26 mouse cellular contexts compared by ENCODE assay signal in genomic region chr16:44282614-44283325, GRCm38 (mm10). TPM values are rescaled to one million over a fixed set of nuclear protein-coding genes. Genes with fewer than 3 reads are reported as not detected.
DNase-seq lines count a peak whose midpoint lies in the region; ATAC-seq and TF ChIP-seq lines count a peak whose summit lies in the region.
"Had no signal": no experiment of that assay in that cellular context is flagged by ENCODE, and none has a peak within 500 bp of the region (broad histone marks: within the 10 kb centered on the region; RNA-seq: fewer than 3 reads in every experiment).

No protein-coding gene starts in this region.

- no peak overlapping the region for H3K4me3 ChIP-seq in hindbrain, embryonic 16.5 days (ENCODE audit: low read length)
- H3K4me3 ChIP-seq in hindbrain, embryonic 10.5 days: no peak overlapping the region
- no peak overlapping the region for H3K4me3 ChIP-seq in cerebellum, adult 2 months (replicated peaks; ENCODE audit: insufficient read depth, low read depth, low read length)
- H3K4me3 ChIP-seq: forebrain, embryonic 10.5 days; hindbrain, embryonic 15.5 days; limb, embryonic 13.5 days; liver, embryonic 12.5 days; midbrain, embryonic 13.5 days; neural tube, embryonic 13.5 days had no signal

- WGBS in hindbrain, embryonic 16.5 days: 70% methylated on average over 5 of the region's 5 CpGs
- 80% methylated on average over 5 of the region's 5 CpGs for WGBS in hindbrain, embryonic 10.5 days
- 34% methylated on average over 5 of the region's 5 CpGs for WGBS in cerebellum, adult 2 months

- H3K27ac ChIP-seq in hindbrain, embryonic 16.5 days (ENCODE audit: low read depth, low read length): no peak overlapping the region
- no peak overlapping the region for H3K27ac ChIP-seq in hindbrain, embryonic 10.5 days
- peak overlapping the region; percentile 78; the same call in 1 of the 2 replicates for H3K27ac ChIP-seq in cerebellum, adult 2 months (ENCODE audit: insufficient read depth, low read length)
- H3K27ac ChIP-seq: forebrain, embryonic 10.5 days; hindbrain, embryonic 15.5 days; limb, embryonic 13.5 days; liver, embryonic 12.5 days; midbrain, embryonic 13.5 days; neural tube, embryonic 13.5 days had no signal

- no peaks in the 10 kb centered on the region for H3K27me3 ChIP-seq in hindbrain, embryonic 16.5 days (replicated peaks; ENCODE audit: control insufficient read depth, insufficient read depth, low read length)
- no peaks in the 10 kb centered on the region for H3K27me3 ChIP-seq in hindbrain, embryonic 10.5 days (ENCODE audit: insufficient read depth, poor library complexity, severe bottlenecking)
- H3K27me3 ChIP-seq in cerebellum, adult 2 months (ENCODE audit: control insufficient read depth, insufficient read depth, low read length): no peaks in the 10 kb centered on the region
- H3K27me3 ChIP-seq: hindbrain, embryonic 15.5 days; limb, embryonic 13.5 days; liver, embryonic 12.5 days; midbrain, embryonic 13.5 days; neural tube, embryonic 13.5 days had no signal

- no peak for TF ChIP-seq POLR2A in cerebellum, adult 2 months (IDR thresholded peaks at IDR 0.05; ENCODE audit: borderline replicate concordance, insufficient read depth, low read length)

- H3K4me1 ChIP-seq in hindbrain, embryonic 16.5 days (ENCODE audit: control insufficient read depth, insufficient read depth, low read depth, low read length): no peaks in the 10 kb centered on the region
- H3K4me1 ChIP-seq in hindbrain, embryonic 10.5 days (replicated peaks): no peaks in the 10 kb centered on the region
- peaks cover 9% of the 10 kb centered on the region; the same call in 1 of the 2 replicates for H3K4me1 ChIP-seq in cerebellum, adult 2 months (ENCODE audit: control insufficient read depth, insufficient read depth, low read length)
- H3K4me1 ChIP-seq: forebrain, embryonic 10.5 days; hindbrain, embryonic 15.5 days; liver, embryonic 12.5 days; midbrain, embryonic 13.5 days; neural tube, embryonic 13.5 days had no signal

- 0 out of 2 replicates have a peak, but pooled peaks have one; percentile 48 for ATAC-seq in hindbrain, embryonic 16.5 days
- ATAC-seq: intestine, embryonic 16.5 days; liver, embryonic 12.5 days; midbrain, embryonic 13.5 days had no signal

- no peak overlapping the region for H3K9ac ChIP-seq in hindbrain, embryonic 16.5 days (ENCODE audit: low read depth, low read length)
- H3K9ac ChIP-seq: hindbrain, embryonic 15.5 days; limb, embryonic 13.5 days; liver, embryonic 12.5 days; midbrain, embryonic 13.5 days; neural tube, embryonic 13.5 days had no signal

- no peak for TF ChIP-seq CTCF in cerebellum, adult 2 months (IDR thresholded peaks at IDR 0.05; ENCODE audit: borderline replicate concordance, insufficient read depth, low read depth, low read length)

- no peak overlapping the region for H3K4me2 ChIP-seq in hindbrain, embryonic 16.5 days (ENCODE audit: low read length)
- H3K4me2 ChIP-seq: hindbrain, embryonic 15.5 days; limb, embryonic 13.5 days; liver, embryonic 12.5 days; midbrain, embryonic 13.5 days; neural tube, embryonic 13.5 days had no signal

- H3K36me3 ChIP-seq in hindbrain, embryonic 16.5 days (ENCODE audit: control insufficient read depth, insufficient read depth, low read length): no peaks in the 10 kb centered on the region
- H3K36me3 ChIP-seq in hindbrain, embryonic 10.5 days: no peaks in the 10 kb centered on the region
- H3K36me3 ChIP-seq: forebrain, embryonic 10.5 days; hindbrain, embryonic 15.5 days; limb, embryonic 13.5 days; liver, embryonic 12.5 days; midbrain, embryonic 13.5 days; neural tube, embryonic 13.5 days had no signal

- H3K9me3 ChIP-seq in hindbrain, embryonic 16.5 days (ENCODE audit: control insufficient read depth, low read length): no peaks in the 10 kb centered on the region
- H3K9me3 ChIP-seq in hindbrain, embryonic 10.5 days: no peaks in the 10 kb centered on the region
- H3K9me3 ChIP-seq: forebrain, embryonic 10.5 days; hindbrain, embryonic 15.5 days; limb, embryonic 13.5 days; liver, embryonic 12.5 days; midbrain, embryonic 13.5 days; neural tube, embryonic 13.5 days had no signal

- no peak for DNase-seq in hindbrain, embryonic 10.5 days (ENCODE audit: low spot score)
- peak; percentile 82 for DNase-seq in brain, adult 2 months (ENCODE audit: low read depth, low spot score)
- peak; percentile 74 to 90 for DNase-seq in cerebellum, adult 2 months
- peak; percentile 69 to 83 for DNase-seq in cerebellum, postnatal 25 days
- no peak for DNase-seq in thymus, postnatal 36 days
- DNase-seq in gastrocnemius, postnatal 36 days: no peak
- DNase-seq in embryo, embryonic 11 days: no peak
- DNase-seq: adrenal gland, adult 2 months; heart, postnatal 36 days; kidney, postnatal 25 days; layer of hippocampus, postnatal 36 days; lung, adult 18-20 months; lung, postnatal 10 days; retina, postnatal 1 day; right cerebral cortex, postnatal 25 days; thymus, postnatal 25 days had no signal

- intact Hi-C loops in gastrocnemius, postnatal 36 days (cut with DNase I): no loop called here

RNA-seq across cellular contexts. Expression of gene Sidt1, which starts 50.2 kb away (rescaled TPM):
- polyA plus RNA-seq in hindbrain, embryonic 16.5 days (2015; fragmentation: Nextera tagmentation; extraction: Ambion mirVana): 20.4 TPM in 2 replicates
- polyA plus RNA-seq in hindbrain, embryonic 10.5 days (2016; fragmentation: Nextera tagmentation; extraction: Ambion mirVana): 0.05 and 0.09 TPM in 2 replicates
- 32.9 and 37.6 TPM in 2 replicates for polyA plus RNA-seq in cerebellum, adult 2 months (2012; rRNA removed)
- total RNA-seq in gastrocnemius, postnatal 36 days (2021): under 1 TPM; 0.18 to 0.30 TPM
- total RNA-seq: MEL had no signal
- polyA plus RNA-seq: heart, embryonic 14.5 days; liver, embryonic 12.5 days had no signal

Comparison
In these comparisons a context has a peak if more than half of its experiments do, and no peak if none do; other contexts are left out.
1. RNA of gene Sidt1, which starts 50.2 kb away (polyA plus RNA-seq): 32.9 to 37.6 TPM in cerebellum, adult 2 months and 20.4 TPM in hindbrain, embryonic 16.5 days; 0.05 to 0.09 TPM in hindbrain, embryonic 10.5 days; every median in the first group is over 10 times any median in the second.
2. DNase-seq: peak in brain, adult 2 months (single experiment), cerebellum, adult 2 months (2 of 2) and cerebellum, postnatal 25 days (2 of 2); none in hindbrain, embryonic 10.5 days (single experiment), thymus, postnatal 36 days (0 of 2), gastrocnemius, postnatal 36 days (0 of 2) and embryo, embryonic 11 days (single experiment).